Mouse (Mus musculus) forebrain, embryonic 14.5 days (tissue): ENCODE data around the gene Tmigd3. TPM values are rescaled to one million over a fixed set of nuclear protein-coding genes. Genes with fewer than 3 reads are reported as not detected.
"Not testable (repeated sequence)": the region's sequence is repeated elsewhere in the genome, so short reads cannot be mapped to it uniquely, and the experiment has no call there.

Experiments
- ATAC-seq: fragments of 200-750 bp; cut with Nextera tagmentation; 2 replicates; pipeline ENCODE4 v1.8.0; 2017; ENCODE audit warnings: mild to moderate bottlenecking, moderate library complexity
- DNase-seq: peaks from one replicate; pipeline ENCODE4 v3.0.0-alpha.2; 2015; ENCODE audit warnings: low spot score
- H3K27ac ChIP-seq: fragments of 300-500 bp; sonication (generic); 2 replicates; pipeline ENCODE4 v1.5.1; 2014; ENCODE audit warnings: low read depth, mild to moderate bottlenecking, control low read depth, low read length, moderate library complexity
- H3K27me3 ChIP-seq: fragments of 300-500 bp; sonication (generic); replicated peaks from 2 replicates; pipeline ENCODE4 v1.6.1; 2014; ENCODE audit warnings: low read length, control low read depth, mixed read lengths; ENCODE audit not compliant: control insufficient read depth, insufficient read depth
- H3K36me3 ChIP-seq: fragments of 300-500 bp; sonication (generic); 2 replicates; pipeline ENCODE4 v1.6.1; 2014; ENCODE audit warnings: low read length, control low read depth; ENCODE audit not compliant: control insufficient read depth, insufficient read depth
- H3K4me1 ChIP-seq: fragments of 300-500 bp; sonication (generic); 2 replicates; pipeline ENCODE4 v1.6.1; 2014; ENCODE audit warnings: antibody characterized with exemption, low read length, control low read depth; ENCODE audit not compliant: control insufficient read depth, insufficient read depth
- H3K4me2 ChIP-seq: fragments of 300-500 bp; sonication (generic); 2 replicates; pipeline ENCODE4 v1.6.1; 2014; ENCODE audit warnings: mild to moderate bottlenecking, control low read depth, low read length
- H3K4me3 ChIP-seq: fragments of 300-500 bp; sonication (generic); 2 replicates; pipeline ENCODE4 v1.5.1; 2014; ENCODE audit warnings: low read depth, low read length, control low read depth
- H3K9ac ChIP-seq: fragments of 300-500 bp; sonication (generic); 2 replicates; pipeline ENCODE4 v1.6.1; 2014; ENCODE audit warnings: mild to moderate bottlenecking, low read length, control low read depth, moderate library complexity
- H3K9me3 ChIP-seq: fragments of 300-500 bp; sonication (generic); replicated peaks from 2 replicates; pipeline ENCODE4 v1.6.1; 2016; ENCODE audit warnings: low read length, control low read depth, mixed read lengths; ENCODE audit not compliant: control insufficient read depth
- WGBS: fragments of 180-500 bp; shearing (Covaris S2); extraction: QIAGEN DNeasy Blood & Tissue Kit; methylation state at CpG from one replicate; pipeline ENCODE4 v1.1.7; 2014; 5-methylcytosine and 5-hydroxymethylcytosine counted together
- polyA plus RNA-seq: library from polyadenylated mRNA; unstranded; fragments of >200 nt; fragmentation: Nextera tagmentation; extraction: Ambion mirVana; gene quantifications from 2 replicates; pipeline ENCODE4 v1.2.1, GENCODE M21; 2014

The Tmigd3 gene
- polyA plus RNA-seq, 1 experiment from 2014 or later = not detected

DNA sequence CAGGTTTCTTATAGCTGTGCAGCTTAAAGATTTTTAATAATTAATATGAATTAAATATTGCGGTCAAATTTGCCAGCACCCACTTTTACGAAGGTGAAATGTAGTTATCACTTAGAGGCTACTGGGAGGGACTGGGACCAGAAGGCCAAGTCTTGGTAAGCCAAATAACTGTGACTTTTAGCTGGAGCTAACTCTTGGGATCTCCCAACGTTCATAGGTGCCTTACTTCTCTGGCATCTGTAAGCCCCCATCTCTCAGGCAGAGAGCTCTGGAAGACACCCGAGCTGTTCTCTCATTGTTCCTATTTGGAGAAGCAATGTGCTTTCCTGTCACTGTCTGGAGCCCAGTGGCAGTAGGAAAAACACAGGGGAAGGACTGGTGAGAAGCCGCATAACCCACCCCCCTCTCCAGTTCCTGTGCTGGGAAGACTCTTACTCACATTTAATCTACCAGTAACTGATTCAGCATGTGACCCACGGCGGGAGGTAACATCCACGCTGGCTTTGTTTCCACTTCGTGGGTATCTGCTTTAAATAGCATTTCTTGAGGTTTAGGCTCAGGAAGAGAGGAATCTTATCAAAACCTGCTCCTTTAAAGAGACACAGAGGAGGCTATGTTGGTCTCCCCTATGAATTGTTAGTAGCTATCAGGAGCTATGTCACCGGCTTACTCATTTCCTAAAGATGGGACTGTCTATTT, 47.1 kb downstream of the Tmigd3 start:
- DNase-seq (no peak), ATAC-seq (no peak)
- no peaks in the 10 kb centered on the region for H3K36me3 ChIP-seq
- no peak overlapping the region for H3K27ac ChIP-seq
- no peak overlapping the region for H3K4me2 ChIP-seq
- H3K9me3 ChIP-seq = no peaks in the 10 kb centered on the region
- no peak overlapping the region for H3K4me3 ChIP-seq
- H3K9ac ChIP-seq = no peak overlapping the region
- WGBS = 68% methylated on average over 10 of the region's 10 CpGs
- no peaks in the 10 kb centered on the region for H3K27me3 ChIP-seq
- no peaks in the 10 kb centered on the region for H3K4me1 ChIP-seq

DNA sequence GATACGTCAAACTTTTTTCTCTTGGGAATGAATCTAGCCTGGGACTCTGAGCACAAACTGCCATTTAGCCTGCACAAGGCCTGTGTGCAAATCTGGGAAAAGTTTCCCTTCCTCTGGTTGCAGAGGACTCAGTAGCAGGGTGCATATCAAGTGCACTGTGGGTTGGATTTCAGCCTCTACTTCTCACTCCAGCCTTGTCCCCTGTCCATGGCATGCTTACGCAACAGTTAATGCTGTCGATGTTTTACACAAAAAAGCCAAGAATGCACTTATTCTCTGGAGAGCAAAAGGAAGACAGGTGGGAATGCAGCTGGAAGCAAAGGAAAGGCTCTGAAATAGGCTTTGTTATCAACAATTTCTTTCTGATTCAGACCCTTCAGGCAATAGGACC, 47.6 kb downstream of the Tmigd3 start:
- Histone ChIP-seq H3K4me1 (no peaks in the 10 kb centered on the region), H3K9me3 (no peaks in the 10 kb centered on the region), H3K4me2 (no peak overlapping the region), H3K4me3 (no peak overlapping the region), H3K9ac (no peak overlapping the region), H3K27ac (no peak overlapping the region), H3K36me3 (no peaks in the 10 kb centered on the region), H3K27me3 (no peaks in the 10 kb centered on the region)
- no peak for ATAC-seq
- 86% methylated on average over 3 of the region's 3 CpGs for WGBS
- no peak for DNase-seq

DNA sequence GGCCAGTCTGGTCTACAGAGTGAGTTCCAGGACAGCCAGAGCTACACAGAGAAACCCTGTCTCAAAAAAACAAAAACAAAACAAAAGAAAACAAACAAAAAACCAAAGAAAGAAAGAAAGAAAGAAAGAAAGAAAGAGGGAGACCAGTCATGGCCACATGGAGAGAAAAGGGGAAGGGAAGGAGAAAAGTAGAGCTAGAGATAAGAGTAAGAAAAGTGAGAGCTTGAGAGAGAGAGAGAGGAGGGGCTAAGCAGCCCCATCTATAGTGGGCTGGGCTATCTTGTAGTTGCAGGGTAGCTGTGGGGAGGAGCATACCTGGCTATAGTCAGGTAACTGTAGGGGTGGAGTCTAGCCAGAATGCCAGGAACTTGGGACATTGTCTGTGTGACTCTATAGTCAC, 50.0 kb downstream of the Tmigd3 start:
- H3K27me3 ChIP-seq, H3K9me3 ChIP-seq, H3K27ac ChIP-seq, H3K9ac ChIP-seq, H3K4me3 ChIP-seq, H3K36me3 ChIP-seq, H3K4me1 ChIP-seq, ATAC-seq, H3K4me2 ChIP-seq, DNase-seq: not testable (repeated sequence)

DNA sequence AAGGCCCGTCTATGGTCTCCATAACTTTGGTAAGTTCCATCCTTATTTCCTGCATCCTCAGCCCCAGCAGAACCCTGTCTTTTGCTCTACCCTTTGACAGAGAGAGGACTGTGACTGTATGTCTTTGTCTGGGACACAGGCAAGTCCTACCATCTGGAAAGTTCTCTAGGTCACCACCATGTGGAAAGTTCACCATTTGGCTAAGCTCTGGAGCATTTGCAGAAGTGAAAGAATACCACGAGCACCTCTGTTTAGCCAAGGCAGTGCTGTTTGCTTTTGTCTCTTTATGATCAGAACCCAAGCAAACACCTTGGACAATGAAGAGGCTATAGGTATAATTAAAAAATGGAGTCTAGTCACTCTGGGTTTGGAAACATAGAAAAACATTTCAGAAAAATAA, 51.3 kb downstream of the Tmigd3 start:
- H3K36me3 ChIP-seq = no peaks in the 10 kb centered on the region
- DNase-seq (no peak), ATAC-seq (no peak)
- H3K27ac ChIP-seq = no peak overlapping the region
- no peaks in the 10 kb centered on the region for H3K27me3 ChIP-seq
- no peaks in the 10 kb centered on the region for H3K4me1 ChIP-seq
- no peaks in the 10 kb centered on the region for H3K9me3 ChIP-seq
- H3K4me2 ChIP-seq = no peak overlapping the region
- WGBS = 83% methylated on average over 2 of the region's 2 CpGs
- H3K4me3 ChIP-seq = no peak overlapping the region
- no peak overlapping the region for H3K9ac ChIP-seq

DNA sequence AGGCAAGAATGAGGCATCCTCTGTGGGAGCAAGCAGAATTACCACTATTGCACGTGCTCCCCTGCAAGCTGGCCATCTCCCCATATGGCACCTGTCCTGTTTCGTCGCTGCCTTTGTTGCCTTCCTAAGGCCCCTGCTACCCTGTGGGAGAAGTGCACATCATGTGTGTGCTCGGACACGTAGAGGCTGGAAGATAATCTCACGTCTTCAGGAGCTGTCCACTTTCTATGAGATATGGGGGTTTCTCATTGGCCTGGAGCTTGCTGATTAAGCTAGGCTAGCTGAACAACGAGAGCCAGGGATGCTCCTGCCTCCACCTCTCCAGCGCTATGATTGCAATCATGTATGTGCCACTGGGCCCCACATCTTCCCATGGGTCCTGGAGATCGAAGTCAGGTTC, 53.9 kb downstream of the Tmigd3 start:
- no peak overlapping the region for H3K4me3 ChIP-seq
- no peaks in the 10 kb centered on the region for H3K36me3 ChIP-seq
- 86% methylated on average over 9 of the region's 9 CpGs for WGBS
- DNase-seq = no peak
- H3K27ac ChIP-seq = no peak overlapping the region
- no peak overlapping the region for H3K4me2 ChIP-seq
- H3K9ac ChIP-seq = no peak overlapping the region
- no peaks in the 10 kb centered on the region for H3K9me3 ChIP-seq
- no peaks in the 10 kb centered on the region for H3K4me1 ChIP-seq
- no peaks in the 10 kb centered on the region for H3K27me3 ChIP-seq
- no peak for ATAC-seq

DNA sequence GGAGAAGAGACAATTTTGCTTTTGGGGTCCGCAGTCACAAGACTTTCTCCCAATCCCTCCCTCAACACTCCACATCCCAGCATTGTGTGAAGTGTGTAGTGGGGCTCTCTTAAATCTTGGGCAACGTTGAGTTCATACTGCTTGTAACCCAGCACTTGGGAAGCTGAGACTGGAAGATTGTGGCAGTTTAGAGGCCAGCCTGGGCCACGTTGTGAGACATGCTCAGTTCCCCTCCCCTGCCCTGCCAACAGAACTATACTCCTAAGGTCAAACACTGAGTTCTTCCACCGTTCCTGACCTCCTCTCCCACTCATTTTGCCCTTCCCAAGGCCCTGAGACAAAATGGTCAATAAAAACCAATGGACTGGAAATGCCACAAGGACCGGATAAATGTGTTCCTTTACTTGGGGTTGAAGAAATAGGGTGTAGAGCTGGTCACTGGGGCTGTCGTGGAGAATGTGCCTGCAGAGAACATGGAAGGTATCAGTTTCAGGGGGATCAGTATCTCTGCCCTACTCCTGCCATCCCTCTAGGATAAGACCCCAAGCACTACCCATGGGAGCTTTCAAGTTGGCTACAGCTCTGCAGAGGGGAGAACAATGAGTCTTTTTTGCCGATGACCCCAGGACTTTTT, 57.0 kb downstream of the Tmigd3 start:
- no peak overlapping the region for H3K27ac ChIP-seq
- ATAC-seq (no peak), DNase-seq (no peak)
- WGBS = 86% methylated on average over 7 of the region's 7 CpGs
- no peak overlapping the region for H3K4me3 ChIP-seq
- no peaks in the 10 kb centered on the region for H3K9me3 ChIP-seq
- H3K9ac ChIP-seq = no peak overlapping the region
- no peak overlapping the region for H3K4me2 ChIP-seq
- H3K4me1 ChIP-seq = no peaks in the 10 kb centered on the region
- no peaks in the 10 kb centered on the region for H3K27me3 ChIP-seq
- H3K36me3 ChIP-seq = no peaks in the 10 kb centered on the region

DNA sequence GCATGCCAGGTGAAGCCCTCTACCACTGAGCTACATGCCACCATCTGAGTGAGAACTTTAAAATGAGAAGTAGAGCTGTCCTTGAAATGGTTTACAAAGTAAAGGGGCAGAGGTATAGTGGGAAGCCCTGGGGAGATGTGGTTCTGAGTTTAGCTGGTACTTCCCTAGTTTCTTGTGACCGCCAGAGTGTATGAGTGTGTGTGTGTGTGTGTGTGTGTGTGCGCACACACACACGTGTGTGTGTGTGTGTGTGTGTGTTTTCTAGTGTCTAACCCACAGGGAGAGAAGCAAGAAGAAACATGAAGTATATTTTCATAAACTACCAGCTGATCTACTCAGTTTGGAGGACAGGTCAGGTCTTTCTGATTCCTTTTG, 57.5 kb downstream of the Tmigd3 start:
- H3K9ac ChIP-seq = no peak overlapping the region
- no peak overlapping the region for H3K4me3 ChIP-seq
- H3K9me3 ChIP-seq = no peaks in the 10 kb centered on the region
- 88% methylated on average over 3 of the region's 3 CpGs for WGBS
- ATAC-seq (no peak), DNase-seq (no peak)
- no peaks in the 10 kb centered on the region for H3K4me1 ChIP-seq
- no peak overlapping the region for H3K27ac ChIP-seq
- H3K36me3 ChIP-seq = no peaks in the 10 kb centered on the region
- no peaks in the 10 kb centered on the region for H3K27me3 ChIP-seq
- no peak overlapping the region for H3K4me2 ChIP-seq

DNA sequence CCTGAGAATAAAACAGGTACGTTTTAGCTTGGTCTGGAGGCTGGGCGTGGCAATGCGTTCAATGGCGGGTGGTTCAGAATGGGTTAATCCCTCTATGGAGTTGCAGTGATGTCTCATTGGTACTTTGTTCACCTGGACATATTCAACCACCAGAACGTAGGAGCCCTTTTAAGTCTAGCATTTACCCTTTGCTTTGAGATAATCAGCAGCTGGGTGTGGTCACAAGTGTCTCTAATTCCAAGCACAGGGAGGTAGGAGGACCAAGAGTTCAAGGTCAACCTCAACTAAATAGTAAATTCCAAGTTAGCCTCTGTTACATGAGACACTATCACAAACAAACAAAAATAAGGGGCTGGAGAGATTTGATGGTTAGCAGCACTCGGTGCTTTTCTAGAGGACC, 58.1 kb downstream of the Tmigd3 start:
- no peak for DNase-seq
- no peak overlapping the region for H3K27ac ChIP-seq
- no peaks in the 10 kb centered on the region for H3K9me3 ChIP-seq
- no peak for ATAC-seq
- H3K36me3 ChIP-seq = no peaks in the 10 kb centered on the region
- 87% methylated on average over 6 of the region's 6 CpGs for WGBS
- H3K9ac ChIP-seq = no peak overlapping the region
- H3K27me3 ChIP-seq = no peaks in the 10 kb centered on the region
- H3K4me3 ChIP-seq = no peak overlapping the region
- no peak overlapping the region for H3K4me2 ChIP-seq
- no peaks in the 10 kb centered on the region for H3K4me1 ChIP-seq

DNA sequence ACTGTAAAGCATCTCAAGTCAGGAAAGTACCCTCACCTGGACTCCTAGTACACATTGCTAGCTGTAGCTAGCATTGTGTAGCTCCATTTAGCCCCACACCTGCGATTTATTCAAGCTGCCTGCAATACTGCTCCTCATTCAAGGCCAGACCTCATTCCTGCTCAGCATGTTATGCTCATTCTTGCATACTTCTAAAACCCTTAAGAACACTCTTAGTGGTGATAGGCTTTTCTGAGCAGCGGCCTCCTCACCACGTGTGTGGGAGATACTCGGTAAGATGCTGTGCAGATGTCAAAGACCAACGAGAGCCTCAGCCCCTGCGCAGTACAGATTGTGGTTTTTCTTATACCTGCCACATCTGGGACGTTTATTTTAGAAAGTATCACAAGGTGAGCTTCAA, 59.1 kb downstream of the Tmigd3 start:
- no peaks in the 10 kb centered on the region for H3K4me1 ChIP-seq
- ATAC-seq = no peak
- no peak overlapping the region for H3K27ac ChIP-seq
- no peaks in the 10 kb centered on the region for H3K36me3 ChIP-seq
- no peak overlapping the region for H3K4me2 ChIP-seq
- no peaks in the 10 kb centered on the region for H3K27me3 ChIP-seq
- WGBS = 87% methylated on average over 7 of the region's 7 CpGs
- H3K9ac ChIP-seq = no peak overlapping the region
- no peaks in the 10 kb centered on the region for H3K9me3 ChIP-seq
- no peak for DNase-seq
- no peak overlapping the region for H3K4me3 ChIP-seq
